30 mouse cellular contexts compared by ENCODE assay signal in the genomic region with DNA sequence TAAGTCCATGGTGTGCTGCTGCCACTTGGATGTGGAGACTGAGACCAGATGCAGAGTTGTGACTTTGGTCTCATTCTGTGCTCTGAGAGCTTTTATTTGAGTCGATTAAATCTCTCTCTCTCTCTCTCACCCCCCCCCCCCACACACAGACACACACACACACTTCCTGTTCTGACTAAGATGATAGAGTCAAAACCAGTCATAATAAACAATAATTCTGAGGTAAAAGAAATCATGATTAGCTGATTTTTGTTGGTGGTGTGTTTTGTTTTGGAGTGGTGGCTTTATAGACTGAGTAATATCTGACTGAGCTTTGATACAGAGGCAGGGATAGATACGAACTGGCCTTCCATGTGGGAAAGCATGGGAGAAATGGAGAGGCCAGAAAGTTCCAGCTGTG.
"Had no signal": no experiment of that assay in that cellular context is flagged by ENCODE, and none has a peak within 500 bp of the region (broad histone marks: within the 10 kb centered on the region; RNA-seq: fewer than 3 reads in every experiment).

No protein-coding gene starts in this region.

- DNase-seq: left cerebral cortex, postnatal 4 days; liver; liver, embryonic 13.5 days; liver, postnatal 0 days; lung, adult 18-20 months; lung, adult 2 months; lung, postnatal 10 days; lung, postnatal 14 days; lung, postnatal 36 days; lung, postnatal 4 days; midbrain, embryonic 14.5 days had no signal

- H3K9me3 ChIP-seq: limb, embryonic 10.5 days; limb, embryonic 12.5 days; limb, embryonic 13.5 days; limb, embryonic 15.5 days; liver, embryonic 12.5 days; liver, embryonic 13.5 days; liver, embryonic 15.5 days; lung, embryonic 15.5 days; megakaryocyte, embryonic 14.5 days; midbrain, embryonic 10.5 days; midbrain, embryonic 12.5 days; neural tube, embryonic 12.5 days had no signal

- ATAC-seq: liver, embryonic 12.5 days; liver, postnatal 0 days; lung, postnatal 0 days; midbrain, embryonic 16.5 days had no signal

- H3K4me1 ChIP-seq: limb, embryonic 10.5 days; liver, embryonic 12.5 days had no signal

- H3K4me2 ChIP-seq: limb, embryonic 12.5 days; limb, embryonic 13.5 days; limb, embryonic 15.5 days; liver, embryonic 11.5 days; liver, embryonic 12.5 days; liver, embryonic 13.5 days; liver, embryonic 15.5 days; lung, embryonic 14.5 days; lung, embryonic 15.5 days; midbrain, embryonic 11.5 days; midbrain, embryonic 12.5 days; neural tube, embryonic 12.5 days had no signal

- H3K36me3 ChIP-seq: limb, embryonic 10.5 days; limb, embryonic 12.5 days; limb, embryonic 13.5 days; liver, embryonic 12.5 days; liver, embryonic 13.5 days; liver, embryonic 15.5 days; lung, embryonic 15.5 days; midbrain, embryonic 10.5 days; neural tube, embryonic 12.5 days had no signal

- H3K27ac ChIP-seq: limb, embryonic 10.5 days; limb, embryonic 12.5 days; limb, embryonic 13.5 days; limb, embryonic 15.5 days; liver, embryonic 12.5 days; liver, embryonic 13.5 days; liver, embryonic 14.5 days; liver, embryonic 15.5 days; lung, embryonic 15.5 days; macrophage; midbrain, embryonic 10.5 days; midbrain, embryonic 12.5 days; neural tube, embryonic 12.5 days had no signal

- H3K9ac ChIP-seq: limb, embryonic 12.5 days; limb, embryonic 13.5 days; limb, embryonic 15.5 days; liver, embryonic 12.5 days; liver, embryonic 13.5 days; liver, embryonic 14.5 days; liver, embryonic 15.5 days; liver, postnatal 0 days; lung, embryonic 14.5 days; lung, embryonic 15.5 days; midbrain, embryonic 12.5 days; neural tube, embryonic 12.5 days had no signal

- H3K4me3 ChIP-seq: limb, embryonic 10.5 days; limb, embryonic 12.5 days; limb, embryonic 13.5 days; limb, embryonic 15.5 days; liver, embryonic 12.5 days; liver, embryonic 13.5 days; liver, embryonic 15.5 days; lung, embryonic 15.5 days; megakaryocyte, embryonic 14.5 days; midbrain, embryonic 10.5 days; midbrain, embryonic 12.5 days; myocyte; neural tube, embryonic 12.5 days had no signal

- H3K27me3 ChIP-seq: limb, embryonic 12.5 days; limb, embryonic 13.5 days; limb, embryonic 15.5 days; liver, embryonic 12.5 days; liver, embryonic 13.5 days; liver, embryonic 15.5 days; lung, embryonic 15.5 days; megakaryocyte, embryonic 14.5 days; midbrain, embryonic 12.5 days; neural tube, embryonic 12.5 days had no signal
